In the genomic region with DNA sequence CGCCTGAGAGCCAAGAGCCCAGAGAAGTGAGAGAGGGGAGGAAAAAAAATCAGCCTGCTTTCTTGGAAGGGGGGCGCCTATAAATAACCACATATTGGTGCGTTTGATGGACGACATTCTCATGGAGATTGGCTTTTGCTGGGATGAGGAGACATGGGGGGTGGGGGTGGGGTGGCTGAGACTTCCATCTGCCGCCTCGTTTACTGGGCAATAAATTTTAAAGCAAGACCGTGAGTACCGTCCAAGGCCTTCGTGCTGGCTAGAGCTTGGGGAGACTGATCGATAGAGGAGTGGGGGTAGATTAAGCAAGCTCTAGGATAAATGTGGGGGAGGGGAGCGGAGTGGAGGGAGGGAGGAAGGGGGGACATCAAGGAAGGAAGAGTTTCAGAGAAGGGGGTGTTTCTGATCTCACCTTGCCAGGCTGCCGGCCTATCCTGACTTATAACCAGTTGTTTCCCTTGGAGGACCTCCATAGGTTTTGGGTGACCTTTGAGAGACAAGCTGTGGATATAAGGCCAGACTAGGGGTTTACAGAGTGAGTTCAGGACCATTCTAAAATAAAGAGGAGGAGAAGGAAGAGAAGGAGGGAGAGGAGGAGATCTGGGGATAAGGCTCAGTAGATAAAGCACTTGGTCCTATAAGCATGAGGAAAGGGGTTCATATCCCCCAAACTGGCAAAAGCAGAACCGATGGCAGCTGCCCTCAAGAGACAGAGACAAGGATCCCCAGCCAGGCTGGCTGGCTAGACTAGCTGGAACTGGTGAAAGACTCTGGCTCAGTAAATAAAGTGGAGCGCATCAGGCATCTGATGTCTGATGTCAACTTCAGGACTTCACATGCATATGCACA, we compare ENCODE assay signal across 19 mouse cellular contexts. TPM values are rescaled to one million over a fixed set of nuclear protein-coding genes. Genes with fewer than 3 reads are reported as not detected.
DNase-seq lines count a peak whose midpoint lies in the region; ATAC-seq and TF ChIP-seq lines count a peak whose summit lies in the region.
"Had no signal": no experiment of that assay in that cellular context is flagged by ENCODE, and none has a peak within 500 bp of the region (broad histone marks: within the 10 kb centered on the region; RNA-seq: fewer than 3 reads in every experiment).

No protein-coding gene starts in this region.

- no peak for TF ChIP-seq CTCF in brain, embryonic 14.5 days (IDR thresholded peaks at IDR 0.05; ENCODE audit: borderline replicate concordance, extremely low read depth, insufficient read depth, insufficient read length)

- TF ChIP-seq POLR2A in brain, embryonic 14.5 days (IDR thresholded peaks at IDR 0.05; ENCODE audit: borderline replicate concordance, extremely low read depth, insufficient read depth, insufficient read length, poor library complexity, severe bottlenecking): no peak

- H3K9ac ChIP-seq in kidney, embryonic 15.5 days: no peak overlapping the region
- no peak overlapping the region for H3K9ac ChIP-seq in forebrain, embryonic 15.5 days (replicated peaks)
- no peak overlapping the region for H3K9ac ChIP-seq in limb, embryonic 12.5 days (replicated peaks)
- H3K9ac ChIP-seq: embryonic facial prominence, embryonic 13.5 days; heart, embryonic 13.5 days; lung, embryonic 14.5 days had no signal

- 21% methylated on average over 14 of the region's 14 CpGs for WGBS in kidney, embryonic 15.5 days
- WGBS in forebrain, embryonic 15.5 days: 25% methylated on average over 14 of the region's 14 CpGs
- WGBS in limb, embryonic 12.5 days: 15% methylated on average over 14 of the region's 14 CpGs

- peaks cover 60% of the 10 kb centered on the region for H3K4me1 ChIP-seq in kidney, embryonic 15.5 days
- peaks cover 23% of the 10 kb centered on the region for H3K4me1 ChIP-seq in forebrain, embryonic 15.5 days
- peaks cover 46% of the 10 kb centered on the region for H3K4me1 ChIP-seq in limb, embryonic 12.5 days (replicated peaks)

- H3K4me3 ChIP-seq in kidney, embryonic 15.5 days (replicated peaks): no peak overlapping the region
- H3K4me3 ChIP-seq in forebrain, embryonic 15.5 days: no peak overlapping the region
- no peak overlapping the region for H3K4me3 ChIP-seq in limb, embryonic 12.5 days (replicated peaks)
- H3K4me3 ChIP-seq: embryonic facial prominence, embryonic 13.5 days; heart, embryonic 13.5 days had no signal

- no peak for ATAC-seq in kidney, embryonic 15.5 days (replicated peaks; ENCODE audit: low FRiP score)
- no peak for ATAC-seq in forebrain, embryonic 15.5 days (replicated peaks)
- ATAC-seq in limb, embryonic 12.5 days (ENCODE audit: insufficient number of reproducible peaks, insufficient read depth, low FRiP score, low TSS enrichment, low read depth): no peak

- H3K27me3 ChIP-seq in kidney, embryonic 15.5 days: peaks cover 38% of the 10 kb centered on the region
- peaks cover 11% of the 10 kb centered on the region; the same call in 1 of the 2 replicates for H3K27me3 ChIP-seq in forebrain, embryonic 15.5 days
- peaks cover 61% of the 10 kb centered on the region for H3K27me3 ChIP-seq in limb, embryonic 12.5 days

- no peaks in the 10 kb centered on the region for H3K9me3 ChIP-seq in kidney, embryonic 15.5 days (replicated peaks)
- H3K9me3 ChIP-seq in forebrain, embryonic 15.5 days: no peaks in the 10 kb centered on the region
- H3K9me3 ChIP-seq in limb, embryonic 12.5 days: no peaks in the 10 kb centered on the region

- no peak for DNase-seq in kidney, postnatal 25 days
- peak; percentile 43 for DNase-seq in brain, embryonic 14.5 days (ENCODE audit: low read depth)
- no peak for DNase-seq in layer of hippocampus, adult 8-10 months (ENCODE audit: low spot score in 2 of 2)
- DNase-seq in cerebellum, adult 11-12 months: no peak
- no peak for DNase-seq in gastrocnemius, postnatal 4 days (ENCODE audit: low spot score in 2 of 2)
- DNase-seq: adrenal gland, postnatal 14 days; cerebellum, postnatal 14 days; gastrocnemius, postnatal 25 days; lung, embryonic 14.5 days; right cerebral cortex, adult 18-20 months; thymus, postnatal 36 days had no signal

- no peak overlapping the region for H3K27ac ChIP-seq in kidney, embryonic 15.5 days
- no peak overlapping the region for H3K27ac ChIP-seq in forebrain, embryonic 15.5 days (replicated peaks)
- H3K27ac ChIP-seq in limb, embryonic 12.5 days: no peak overlapping the region
- H3K27ac ChIP-seq: embryonic facial prominence, embryonic 13.5 days; heart, embryonic 13.5 days; macrophage; stomach, postnatal 0 days had no signal

- no peaks in the 10 kb centered on the region for H3K36me3 ChIP-seq in kidney, embryonic 15.5 days
- no peaks in the 10 kb centered on the region for H3K36me3 ChIP-seq in forebrain, embryonic 15.5 days
- no peaks in the 10 kb centered on the region for H3K36me3 ChIP-seq in limb, embryonic 12.5 days
- H3K36me3 ChIP-seq: embryonic facial prominence, embryonic 13.5 days; heart, embryonic 13.5 days had no signal

- peak overlapping the region; percentile 17; the same call in 1 of the 2 replicates for H3K4me2 ChIP-seq in kidney, embryonic 15.5 days
- H3K4me2 ChIP-seq in forebrain, embryonic 15.5 days (replicated peaks): peak overlapping the region; percentile 11
- H3K4me2 ChIP-seq in limb, embryonic 12.5 days: peak overlapping the region; percentile 22
- H3K4me2 ChIP-seq: embryonic facial prominence, embryonic 13.5 days; heart, embryonic 13.5 days; liver, embryonic 11.5 days; lung, embryonic 14.5 days had no signal

RNA-seq across cellular contexts. Expression of a gene that starts 10.9 kb away (rescaled TPM):
- polyA plus RNA-seq in kidney, embryonic 15.5 days (2015; fragmentation: Nextera tagmentation; extraction: Ambion mirVana): 25.8 and 28.7 TPM in 2 replicates
- polyA plus RNA-seq in brain, embryonic 14.5 days (2012; rRNA removed): 17.2 and 42.3 TPM in 2 replicates
- polyA plus RNA-seq in forebrain, embryonic 15.5 days (2015; fragmentation: Nextera tagmentation; extraction: Ambion mirVana): 6.1 and 7.9 TPM in 2 replicates
- 24.3 and 26.7 TPM in 2 replicates for polyA plus RNA-seq in limb, embryonic 12.5 days (2016; fragmentation: Nextera tagmentation; extraction: Ambion mirVana)
- total RNA-seq in layer of hippocampus, adult 8-10 months (2022): 1 to 10 TPM; 1.9 to 2.8 (median 2.3) TPM
- total RNA-seq in gastrocnemius, postnatal 4 days (2021): 10 to 100 TPM; 24.2 to 25.0 TPM
